Mouse (Mus musculus) liver (tissue): ENCODE data around the gene Nsd1.
"Not testable (repeated sequence)": the region's sequence is repeated elsewhere in the genome, so short reads cannot be mapped to it uniquely, and the experiment has no call there.

Experiments used
- DNase-seq: peaks from one replicate; pipeline ENCODE4 v3.0.0-alpha.2; 2020; ENCODE audit warnings: mixed read lengths

Nsd1 gene

GRCm38 (mm10) chr13:55191535-55191934 lies 18.0 kb upstream of the Nsd1 start:
- no peak for DNase-seq

- DNase-seq: not testable (repeated sequence)
Observed at GRCm38 (mm10) chr13:55202758-55203157, 6.8 kb upstream of the Nsd1 start.

GRCm38 (mm10) chr13:55203740-55204139 lies 5.8 kb upstream of the Nsd1 start:
- DNase-seq: no peak

DNA sequence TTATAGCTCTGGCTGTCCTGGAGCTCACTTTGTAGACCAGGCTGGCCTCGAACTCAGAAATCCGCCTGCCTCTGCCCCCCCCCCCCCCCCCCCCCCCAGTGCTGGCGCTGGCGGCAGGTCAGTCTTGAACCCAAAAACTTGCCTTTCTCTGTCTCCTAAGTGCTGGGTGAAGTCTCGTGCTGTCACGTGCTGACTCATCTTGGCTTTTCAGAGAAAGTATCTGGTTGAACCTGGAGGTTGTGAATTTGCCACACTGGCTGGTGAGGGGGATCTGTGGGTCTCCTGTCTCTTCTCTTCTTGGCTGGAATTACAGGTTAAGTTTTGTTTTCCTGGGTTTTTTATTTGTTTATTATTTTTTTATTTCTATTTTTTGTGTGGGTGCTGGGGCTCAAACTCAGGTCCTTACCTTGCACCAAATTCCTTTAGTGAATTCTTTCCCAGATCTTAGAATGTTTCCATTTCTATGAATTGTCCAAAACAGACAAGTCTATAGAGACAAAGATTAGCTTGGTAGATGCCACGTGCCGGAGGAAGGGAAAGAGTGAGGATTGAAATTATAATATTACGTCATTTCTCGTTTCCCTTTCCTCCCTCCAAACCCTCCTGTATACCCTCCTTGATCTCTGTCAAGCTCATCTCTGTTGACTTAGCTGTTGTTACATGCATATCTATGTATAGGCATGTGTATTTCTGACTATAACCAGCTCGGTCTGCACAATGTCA lies 4.8 kb upstream of the Nsd1 start:
- DNase-seq: no peak

DNA sequence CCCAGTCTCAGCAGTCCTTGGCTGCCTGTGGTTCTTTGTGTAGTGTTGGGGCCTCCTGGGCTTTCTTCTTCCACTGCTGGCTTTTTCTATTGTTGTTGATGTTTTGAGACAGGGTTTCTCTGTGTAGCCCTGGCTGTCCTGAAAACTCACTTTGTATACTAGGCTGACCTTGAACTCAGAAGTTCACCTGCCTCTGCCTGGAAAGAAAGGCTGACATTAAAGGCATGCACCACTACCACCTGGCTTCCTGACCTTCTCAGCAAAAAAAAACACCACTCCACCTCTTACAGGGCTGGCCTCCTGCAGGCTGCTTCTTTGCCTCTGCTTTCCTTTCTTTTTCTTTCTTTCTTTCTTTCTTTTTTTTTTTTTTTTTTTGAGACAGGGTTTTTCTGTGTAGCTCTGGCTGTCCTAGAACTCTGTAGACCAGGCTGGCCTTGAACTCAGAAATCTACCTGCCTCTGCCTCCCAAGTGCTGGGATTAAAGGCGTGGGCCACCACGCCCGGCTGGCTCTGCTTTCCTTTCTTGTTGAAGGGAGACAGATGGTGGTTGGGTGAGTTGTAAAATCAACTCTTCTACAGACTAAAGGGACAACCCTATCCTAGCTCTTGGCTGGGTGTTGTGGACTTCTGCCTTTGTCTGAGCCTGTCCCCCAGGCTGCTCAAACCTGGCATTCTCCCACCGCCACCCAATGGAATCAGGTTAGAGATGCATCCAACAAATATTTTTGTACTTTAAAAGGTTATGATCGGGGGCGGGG lies 4.0 kb upstream of the Nsd1 start:
- DNase-seq: no peak

DNA sequence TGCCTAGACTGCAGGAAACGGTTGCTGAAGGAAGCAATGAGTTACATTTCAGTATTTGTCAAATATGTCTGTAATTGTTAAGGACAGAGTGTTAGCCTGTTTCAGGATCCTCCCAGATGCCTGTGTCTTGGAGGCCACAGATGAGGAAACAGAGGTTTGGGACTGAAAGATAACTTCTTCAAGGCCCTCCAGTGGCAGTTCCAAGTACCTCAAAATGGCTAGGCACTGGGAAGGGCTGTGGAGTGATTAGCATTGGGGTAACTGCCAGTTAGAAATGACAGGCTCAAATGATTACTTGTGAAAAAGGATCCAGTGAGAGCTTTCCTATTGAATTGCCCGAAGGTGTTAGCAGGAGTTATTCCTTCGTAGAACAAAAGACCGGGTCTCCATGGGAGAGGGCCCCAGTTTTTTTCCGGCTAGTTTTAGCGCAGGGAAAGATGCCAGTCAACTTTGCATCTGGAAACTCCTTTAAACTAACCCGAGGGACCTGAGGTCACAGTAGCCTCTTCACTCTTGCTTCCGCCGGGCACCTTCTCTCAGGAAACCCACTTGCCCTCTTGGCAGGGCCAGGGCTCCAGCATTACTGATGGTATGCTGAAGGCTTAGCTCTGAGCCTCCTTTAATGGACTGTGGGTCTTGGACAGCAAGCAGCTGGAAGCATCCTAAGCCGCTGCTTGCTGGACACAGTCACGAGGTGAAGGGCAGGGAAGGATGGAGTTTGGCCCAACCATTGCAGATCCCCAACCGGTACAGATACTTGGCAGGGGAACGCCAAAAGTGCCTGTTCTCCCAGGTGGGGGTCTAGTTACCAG lies 539 bp upstream of the Nsd1 start:
- peak; percentile 33 for DNase-seq

DNA sequence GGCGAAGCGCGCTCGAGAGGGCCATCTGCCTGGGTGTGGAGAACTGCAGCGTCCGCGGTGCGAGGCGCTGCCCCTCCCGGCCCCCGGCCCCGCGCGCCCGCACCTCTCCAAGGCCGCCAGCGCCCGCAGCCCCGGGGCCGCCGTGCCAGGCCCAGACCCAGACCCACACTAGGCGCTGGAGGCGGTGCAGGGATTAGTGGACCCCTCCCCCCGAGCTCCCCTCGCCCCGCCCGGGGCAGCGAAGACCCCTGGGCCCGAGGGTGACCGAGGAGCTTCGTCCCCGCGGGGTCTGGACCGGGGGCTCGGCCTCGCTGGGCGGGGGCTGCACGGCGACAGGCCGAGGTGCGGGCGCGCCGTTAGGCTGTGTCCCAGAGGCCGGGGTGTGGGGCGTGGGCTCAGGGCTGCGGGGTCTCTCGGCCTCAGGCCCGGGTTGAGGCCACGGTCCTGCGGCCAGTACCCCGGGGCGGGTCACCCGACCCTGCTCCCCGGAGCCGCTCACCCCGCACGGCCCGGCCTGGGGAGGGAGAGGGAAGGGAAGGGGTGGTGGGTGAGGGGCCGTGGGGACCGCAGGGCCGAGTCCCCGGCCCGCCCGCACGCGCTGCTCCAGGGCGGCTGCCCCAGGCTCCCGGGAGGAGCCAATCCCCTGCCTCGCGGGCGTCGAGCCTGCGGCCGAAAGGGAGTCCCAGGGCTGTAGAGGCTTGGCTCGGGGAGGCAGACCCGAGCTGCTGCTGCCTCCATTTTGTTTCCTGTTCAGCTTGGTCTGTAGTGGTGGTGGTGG lies 800 bp downstream of the Nsd1 start:
- DNase-seq: peak; percentile 66

DNA sequence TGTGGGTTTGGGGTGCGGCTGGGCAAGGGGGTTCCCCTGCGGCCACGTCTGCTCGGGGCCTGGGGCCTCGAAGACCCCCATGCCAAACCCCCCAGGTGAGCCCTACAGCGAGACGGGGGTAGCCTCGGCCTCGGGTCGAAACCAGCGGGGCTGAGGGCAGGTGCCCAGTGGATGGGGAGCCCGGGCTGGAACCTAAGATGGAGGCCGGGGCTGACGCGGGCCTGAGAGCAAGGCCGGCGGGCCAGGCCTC lies 1.3 kb downstream of the Nsd1 start:
- DNase-seq: no peak

DNA sequence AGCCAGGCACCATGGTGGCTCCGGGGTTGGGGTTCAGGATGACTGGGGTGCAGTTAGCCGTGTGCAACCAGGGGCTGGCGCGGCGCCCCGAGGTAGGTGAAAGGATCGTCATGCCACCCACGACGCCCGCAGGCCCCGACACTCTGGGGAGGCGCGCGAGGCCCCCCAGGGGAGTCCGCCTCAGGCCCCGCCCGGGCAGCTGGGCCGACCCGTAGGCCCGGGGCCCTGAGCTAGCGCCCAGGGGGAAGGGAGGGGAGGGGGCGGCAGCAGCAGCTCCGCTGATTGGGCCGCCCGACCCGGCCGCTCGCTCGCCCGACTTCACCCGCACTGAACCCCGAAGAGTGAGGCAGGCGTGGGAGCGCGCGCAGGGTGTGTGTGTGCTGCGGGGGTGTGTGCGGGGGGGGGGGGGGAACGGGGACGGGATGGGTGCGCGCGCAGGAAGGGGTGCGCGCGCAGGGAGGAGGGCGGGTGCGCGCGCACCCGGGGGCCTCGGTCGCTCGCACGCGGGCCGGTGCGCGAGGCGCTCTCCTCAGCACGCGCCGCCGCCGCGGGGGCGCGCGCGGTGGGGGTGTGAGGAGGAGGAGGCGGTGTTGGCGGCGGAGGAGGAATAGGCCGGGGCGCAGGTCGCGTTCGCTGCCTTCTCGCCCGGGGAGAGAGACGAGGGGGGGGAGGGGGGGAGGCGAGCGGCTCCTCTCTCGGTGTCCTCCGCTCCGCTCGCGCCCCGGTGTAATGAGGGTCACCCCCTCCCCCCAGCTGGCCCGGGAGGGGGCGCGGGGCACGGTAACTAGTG lies 1.8 kb downstream of the Nsd1 start:
- DNase-seq: peak; percentile 92

DNA sequence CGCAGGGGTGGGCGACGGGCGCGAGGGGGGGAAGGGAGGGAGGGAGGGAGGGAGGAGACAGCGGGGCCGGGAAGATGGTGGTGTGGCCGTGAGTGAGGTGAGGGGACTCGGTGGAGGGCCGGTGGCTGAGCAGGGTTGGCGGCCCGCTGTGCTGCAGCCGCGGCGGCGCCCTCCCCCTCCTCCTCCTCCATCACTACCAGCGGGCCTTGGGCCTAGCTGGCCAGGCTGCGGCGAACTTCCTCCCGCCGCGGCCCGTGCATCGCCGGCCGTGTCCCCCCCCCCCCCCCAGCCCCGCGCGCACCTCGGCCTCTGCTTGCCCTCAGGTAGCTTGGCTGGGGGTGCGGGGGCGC lies 2.4 kb downstream of the Nsd1 start:
- no peak for DNase-seq

- DNase-seq: peak; percentile 70
Observed at GRCm38 (mm10) chr13:55212361-55213137, 3.0 kb downstream of the Nsd1 start.

DNA sequence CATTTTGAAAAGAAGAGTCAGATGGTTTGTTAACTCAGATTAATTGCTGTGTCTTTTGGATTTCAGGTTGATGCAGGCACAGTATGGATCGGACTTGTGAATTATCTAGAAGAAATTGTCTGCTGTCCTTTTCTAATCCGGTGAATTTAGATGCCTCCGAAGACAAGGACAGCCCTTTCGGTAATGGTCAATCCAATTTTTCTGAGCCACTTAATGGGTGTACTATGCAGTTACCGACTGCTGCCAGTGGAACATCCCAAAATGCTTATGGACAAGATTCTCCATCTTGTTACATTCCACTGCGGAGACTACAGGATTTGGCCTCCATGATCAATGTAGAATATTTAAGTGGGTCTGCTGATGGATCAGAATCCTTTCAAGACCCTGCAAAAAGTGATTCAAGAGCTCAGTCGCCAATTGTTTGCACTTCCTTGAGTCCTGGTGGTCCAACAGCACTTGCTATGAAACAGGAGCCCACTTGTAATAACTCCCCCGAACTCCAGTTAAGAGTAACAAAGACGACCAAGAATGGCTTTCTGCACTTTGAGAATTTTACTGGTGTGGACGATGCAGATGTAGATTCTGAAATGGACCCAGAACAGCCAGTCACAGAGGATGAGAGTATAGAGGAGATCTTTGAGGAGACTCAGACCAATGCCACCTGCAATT lies 3.7 kb downstream of the Nsd1 start:
- no peak for DNase-seq

GRCm38 (mm10) chr13:55224364-55224763 lies 14.8 kb downstream of the Nsd1 start:
- DNase-seq: no peak

GRCm38 (mm10) chr13:55230701-55231100 lies 21.1 kb downstream of the Nsd1 start:
- no peak for DNase-seq

DNA sequence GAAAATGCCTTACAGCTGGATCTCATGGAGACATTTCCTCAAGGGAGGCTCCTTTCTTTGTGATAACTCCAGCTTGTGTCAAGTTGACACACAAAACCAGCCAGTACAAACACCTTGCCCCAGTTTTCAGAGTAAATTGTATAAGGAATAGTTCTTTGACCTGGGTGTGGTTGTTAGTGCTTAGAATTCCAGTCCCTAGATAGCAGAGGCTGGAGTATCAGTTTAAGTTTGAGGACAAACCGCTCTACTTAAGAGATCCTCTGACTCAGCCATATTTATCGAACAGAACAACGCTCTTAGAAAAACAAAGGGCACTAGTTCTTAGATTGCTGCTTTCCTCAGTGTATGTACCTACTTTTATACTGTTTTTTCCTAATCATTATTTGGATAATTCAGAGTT lies 33.6 kb downstream of the Nsd1 start:
- DNase-seq: no peak

DNA sequence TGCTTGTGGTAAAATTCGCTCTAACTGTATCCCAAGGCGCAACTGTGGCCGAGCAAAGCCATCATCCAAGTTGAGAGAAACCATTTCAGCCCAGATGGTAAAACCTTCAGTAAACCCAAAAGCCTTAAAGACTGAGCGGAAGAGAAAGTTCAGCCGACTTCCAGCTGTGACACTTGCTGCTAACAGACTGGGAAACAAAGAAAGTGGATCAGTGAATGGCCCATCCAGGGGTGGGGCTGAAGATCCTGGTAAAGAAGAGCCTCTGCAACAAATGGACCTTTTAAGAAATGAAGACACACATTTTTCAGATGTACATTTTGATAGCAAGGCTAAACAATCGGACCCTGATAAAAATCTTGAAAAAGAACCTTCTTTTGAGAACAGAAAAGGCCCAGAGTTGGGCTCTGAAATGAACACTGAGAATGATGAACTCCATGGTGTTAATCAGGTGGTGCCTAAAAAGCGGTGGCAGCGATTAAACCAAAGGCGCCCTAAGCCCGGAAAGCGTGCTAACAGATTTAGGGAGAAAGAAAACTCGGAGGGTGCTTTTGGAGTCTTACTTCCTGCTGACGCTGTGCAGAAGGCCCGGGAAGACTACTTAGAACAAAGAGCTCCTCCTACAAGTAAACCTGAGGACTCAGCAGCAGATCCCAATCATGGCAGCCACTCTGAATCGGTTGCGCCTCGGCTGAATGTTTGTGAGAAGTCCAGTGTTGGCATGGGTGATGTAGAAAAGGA lies 37.9 kb downstream of the Nsd1 start:
- DNase-seq: no peak

GRCm38 (mm10) chr13:55249246-55249645 lies 39.7 kb downstream of the Nsd1 start:
- no peak for DNase-seq

GRCm38 (mm10) chr13:55252820-55253219 lies 43.2 kb downstream of the Nsd1 start:
- no peak for DNase-seq

DNA sequence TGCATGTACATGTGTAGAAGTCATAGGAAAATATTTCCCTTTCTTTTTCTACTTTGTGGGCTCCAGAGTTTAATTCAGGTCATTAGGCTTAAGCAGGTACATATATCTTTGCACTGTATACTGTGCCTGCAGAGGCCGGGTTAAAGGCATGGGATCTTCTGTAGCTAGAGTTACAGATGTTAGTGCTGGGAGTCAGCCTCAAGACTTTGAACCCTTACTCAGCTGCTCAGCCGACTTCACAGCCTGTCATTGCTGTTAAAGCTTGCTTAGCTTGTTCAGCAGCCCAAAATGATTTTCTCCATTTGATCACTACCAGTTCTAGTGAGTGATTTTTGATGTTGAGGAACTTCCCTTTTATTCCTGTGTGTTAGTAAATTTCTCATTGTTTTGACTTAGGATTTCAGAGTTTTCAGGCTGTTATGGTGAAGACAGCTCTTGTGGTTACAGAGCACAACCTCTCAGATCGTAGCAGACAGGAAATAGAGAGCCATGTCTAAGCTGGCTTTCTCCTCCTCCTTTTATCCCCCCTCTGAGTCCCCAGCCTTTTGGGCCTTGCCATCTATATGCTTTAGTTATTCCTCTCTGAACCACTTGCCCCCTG lies 45.6 kb downstream of the Nsd1 start:
- DNase-seq: no peak

GRCm38 (mm10) chr13:55258651-55259050 lies 49.1 kb downstream of the Nsd1 start:
- no peak for DNase-seq
